Mouse (Mus musculus): ENCODE results near the gene Gm609. TPM values are rescaled to one million over a fixed set of nuclear protein-coding genes. Genes with fewer than 3 reads are reported as not detected.
"Not testable (repeated sequence)": the region's sequence is repeated elsewhere in the genome, so short reads cannot be mapped to it uniquely, and the experiment has no call there.

The Gm609 gene
- 0.31 TPM in 1 of 2 replicates, not detected in the other for polyA plus RNA-seq (2011; ENCODE audit: insufficient read depth, insufficient read length, low read depth, missing spikeins)

DNA sequence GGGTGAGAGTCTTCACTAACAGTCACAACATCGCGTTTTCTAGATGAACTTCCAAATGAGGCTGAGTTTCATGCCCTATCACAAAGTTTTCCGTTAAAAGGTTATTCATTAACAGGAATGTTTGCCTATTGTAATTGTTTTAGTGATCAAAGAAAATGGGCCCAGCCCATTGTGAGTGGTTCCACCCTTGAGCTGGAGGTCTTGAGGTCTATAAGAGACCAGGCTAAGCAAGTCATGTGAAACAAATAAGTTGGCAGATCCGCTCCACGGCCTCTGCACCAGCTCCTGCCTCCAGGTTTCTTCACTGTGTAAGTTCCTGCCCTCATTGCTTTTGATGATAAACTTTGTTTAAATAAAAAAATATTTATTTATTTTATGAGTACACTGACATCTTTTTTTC, at the start of gene Gm609:
Gene Gm609 (minus strand): TSS at position 43 of the 400 bp plus-strand sequence.
- Histone ChIP-seq H3K4me3 (ENCODE audit: low read depth, low read length) (no peak within 1 kb of the TSS), H3K27ac (ENCODE audit: insufficient read depth, low read length) (no peak within 1 kb of the TSS), H3K9ac (ENCODE audit: low read depth, poor library complexity, severe bottlenecking) (no peak within 1 kb of the TSS), H3K9me3 (replicated peaks; ENCODE audit: control insufficient read depth, insufficient read depth, low read length, poor library complexity, severe bottlenecking) (peaks cover 6% of the 10 kb centered on the region; the same call in 1 of the 2 replicates), H3K36me3 (ENCODE audit: control insufficient read depth, insufficient read depth, low read length, poor library complexity, severe bottlenecking) (no peaks in the 10 kb centered on the region), H3K4me1 (ENCODE audit: control insufficient read depth, insufficient read depth, low read length) (no peaks in the 10 kb centered on the region), H3K27me3 (ENCODE audit: control insufficient read depth, insufficient read depth, low read length, poor library complexity, severe bottlenecking) (no peaks in the 10 kb centered on the region; the same call in 1 of the 2 replicates)
- TF ChIP-seq EP300 (IDR thresholded peaks at IDR 0.05; ENCODE audit: insufficient read depth, low read depth, low read length) (no peak), POLR2A (IDR thresholded peaks at IDR 0.05; ENCODE audit: insufficient read depth, low read length) (no peak), CTCF (IDR thresholded peaks at IDR 0.05; ENCODE audit: low read depth, low read length) (no peak)

DNA sequence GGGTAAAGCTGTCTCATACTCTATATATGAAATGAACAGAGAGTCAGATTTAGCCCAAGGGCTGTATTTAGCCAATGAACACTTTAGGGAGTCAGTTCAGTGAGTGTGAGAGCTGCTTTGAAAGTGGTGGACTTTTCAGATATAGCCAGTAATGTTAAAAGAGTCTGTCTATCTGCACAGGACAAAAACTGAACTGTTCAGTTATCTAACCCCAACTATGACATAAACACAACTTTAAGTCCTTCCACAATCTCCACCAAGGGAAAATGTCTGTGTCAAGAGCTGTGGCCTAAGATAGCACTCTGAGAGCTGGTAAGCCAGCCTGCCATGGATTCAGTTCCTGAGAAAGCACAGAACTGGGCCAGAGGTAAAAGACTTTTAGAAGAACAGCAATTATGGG, 49.3 kb upstream of the Gm609 start:
- Histone ChIP-seq H3K4me3 (ENCODE audit: low read depth, low read length) (no peak overlapping the region), H3K9ac (ENCODE audit: low read depth, poor library complexity, severe bottlenecking) (no peak overlapping the region), H3K36me3 (ENCODE audit: control insufficient read depth, insufficient read depth, low read length, poor library complexity, severe bottlenecking) (no peaks in the 10 kb centered on the region), H3K9me3 (replicated peaks; ENCODE audit: control insufficient read depth, insufficient read depth, low read length, poor library complexity, severe bottlenecking) (no peaks in the 10 kb centered on the region), H3K4me1 (ENCODE audit: control insufficient read depth, insufficient read depth, low read length) (no peaks in the 10 kb centered on the region), H3K27me3 (ENCODE audit: control insufficient read depth, insufficient read depth, low read length, poor library complexity, severe bottlenecking) (no peaks in the 10 kb centered on the region), H3K27ac (ENCODE audit: insufficient read depth, low read length) (no peak overlapping the region)
- TF ChIP-seq POLR2A (IDR thresholded peaks at IDR 0.05; ENCODE audit: insufficient read depth, low read length) (no peak), EP300 (IDR thresholded peaks at IDR 0.05; ENCODE audit: insufficient read depth, low read depth, low read length) (no peak), CTCF (IDR thresholded peaks at IDR 0.05; ENCODE audit: low read depth, low read length) (no peak)

DNA sequence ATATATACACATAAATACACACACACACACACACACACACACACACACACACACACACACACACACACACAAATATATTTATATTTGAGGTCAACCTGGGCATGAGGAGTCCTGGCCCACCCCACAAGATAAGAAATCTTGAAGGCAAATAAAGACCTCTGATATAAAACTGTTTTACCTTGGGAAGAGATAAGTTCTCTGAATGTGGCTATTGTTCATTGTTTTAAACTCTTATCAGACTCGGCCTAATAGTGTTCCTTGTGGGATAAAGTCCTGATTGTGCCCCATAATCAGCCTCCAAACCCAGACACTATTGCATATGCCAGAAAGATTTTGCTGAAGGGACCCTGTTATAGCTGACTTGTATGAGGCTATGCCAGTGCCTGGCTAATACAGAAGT, 45.6 kb upstream of the Gm609 start:
- not testable (repeated sequence) for H3K9me3 ChIP-seq (replicated peaks; ENCODE audit: control insufficient read depth, insufficient read depth, low read length, poor library complexity, severe bottlenecking); H3K27me3 ChIP-seq (ENCODE audit: control insufficient read depth, insufficient read depth, low read length, poor library complexity, severe bottlenecking); H3K4me3 ChIP-seq (ENCODE audit: low read depth, low read length); H3K27ac ChIP-seq (ENCODE audit: insufficient read depth, low read length); H3K9ac ChIP-seq (ENCODE audit: low read depth, poor library complexity, severe bottlenecking); H3K4me1 ChIP-seq (ENCODE audit: control insufficient read depth, insufficient read depth, low read length); H3K36me3 ChIP-seq (ENCODE audit: control insufficient read depth, insufficient read depth, low read length, poor library complexity, severe bottlenecking)

DNA sequence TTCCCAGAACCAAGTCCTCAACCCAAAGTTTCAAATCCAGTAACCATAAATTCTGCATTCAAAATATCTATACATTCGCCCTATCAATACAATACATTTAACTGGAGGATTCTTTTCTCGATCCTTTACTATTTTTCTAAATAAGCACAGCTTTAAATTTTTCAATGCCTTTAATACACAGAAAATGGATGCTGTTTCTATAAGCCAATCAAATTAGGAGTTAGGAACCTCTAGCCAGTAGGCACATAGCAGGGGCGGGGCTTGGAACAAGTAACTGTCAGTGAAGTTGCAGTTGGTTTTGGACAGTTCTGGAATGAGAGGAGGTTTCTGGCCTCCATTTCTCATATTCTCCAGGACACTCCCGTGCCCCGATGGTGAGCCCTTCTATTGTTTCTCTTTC, 42.2 kb upstream of the Gm609 start, which contains the start of gene Slc9c1:
Gene Slc9c1 (plus strand): TSS at position 301 of the 400 bp plus-strand sequence.
- Histone ChIP-seq H3K4me3 (ENCODE audit: low read depth, low read length) (no peak within 1 kb of the TSS), H3K9me3 (replicated peaks; ENCODE audit: control insufficient read depth, insufficient read depth, low read length, poor library complexity, severe bottlenecking) (no peaks in the 10 kb centered on the region), H3K27me3 (ENCODE audit: control insufficient read depth, insufficient read depth, low read length, poor library complexity, severe bottlenecking) (no peaks in the 10 kb centered on the region), H3K27ac (ENCODE audit: insufficient read depth, low read length) (no peak within 1 kb of the TSS), H3K36me3 (ENCODE audit: control insufficient read depth, insufficient read depth, low read length, poor library complexity, severe bottlenecking) (no peaks in the 10 kb centered on the region), H3K9ac (ENCODE audit: low read depth, poor library complexity, severe bottlenecking) (no peak within 1 kb of the TSS), H3K4me1 (ENCODE audit: control insufficient read depth, insufficient read depth, low read length) (no peaks in the 10 kb centered on the region)
- TF ChIP-seq EP300 (IDR thresholded peaks at IDR 0.05; ENCODE audit: insufficient read depth, low read depth, low read length) (no peak), CTCF (IDR thresholded peaks at IDR 0.05; ENCODE audit: low read depth, low read length) (no peak), POLR2A (IDR thresholded peaks at IDR 0.05; ENCODE audit: insufficient read depth, low read length) (no peak)

DNA sequence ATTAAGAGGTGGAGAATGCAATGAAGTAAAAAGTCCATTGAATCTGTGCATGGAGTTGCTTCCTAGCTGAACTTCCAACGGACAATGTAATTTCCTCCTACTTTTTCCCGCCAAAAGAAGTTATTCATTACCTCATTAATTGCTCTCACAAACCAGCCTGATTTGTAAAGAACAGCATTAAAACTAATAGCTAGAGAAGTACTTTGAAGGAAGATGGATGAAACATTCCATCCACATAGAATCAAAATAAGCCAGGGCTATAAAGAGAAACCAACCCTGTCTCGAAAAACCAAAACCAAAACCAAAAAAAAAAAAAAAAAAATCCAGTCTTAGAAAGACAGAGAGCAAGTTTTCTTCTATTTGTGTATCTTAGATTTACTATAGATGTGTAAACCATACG, 39.2 kb upstream of the Gm609 start, which contains the start of gene Gm17783:
Gene Gm17783 (minus strand): TSS at position 101 of the 400 bp plus-strand sequence.
- TF ChIP-seq EP300 (IDR thresholded peaks at IDR 0.05; ENCODE audit: insufficient read depth, low read depth, low read length) (no peak), CTCF (IDR thresholded peaks at IDR 0.05; ENCODE audit: low read depth, low read length) (no peak), POLR2A (IDR thresholded peaks at IDR 0.05; ENCODE audit: insufficient read depth, low read length) (no peak)
- no peaks in the 10 kb centered on the region for H3K4me1 ChIP-seq (ENCODE audit: control insufficient read depth, insufficient read depth, low read length)
- no peak within 1 kb of the TSS for H3K27ac ChIP-seq (ENCODE audit: insufficient read depth, low read length)
- H3K36me3 ChIP-seq (ENCODE audit: control insufficient read depth, insufficient read depth, low read length, poor library complexity, severe bottlenecking) = no peaks in the 10 kb centered on the region
- H3K4me3 ChIP-seq (ENCODE audit: low read depth, low read length) = no peak within 1 kb of the TSS
- H3K9ac ChIP-seq (ENCODE audit: low read depth, poor library complexity, severe bottlenecking) = no peak within 1 kb of the TSS
- H3K9me3 ChIP-seq (replicated peaks; ENCODE audit: control insufficient read depth, insufficient read depth, low read length, poor library complexity, severe bottlenecking) = no peaks in the 10 kb centered on the region
- H3K27me3 ChIP-seq (ENCODE audit: control insufficient read depth, insufficient read depth, low read length, poor library complexity, severe bottlenecking) = no peaks in the 10 kb centered on the region

DNA sequence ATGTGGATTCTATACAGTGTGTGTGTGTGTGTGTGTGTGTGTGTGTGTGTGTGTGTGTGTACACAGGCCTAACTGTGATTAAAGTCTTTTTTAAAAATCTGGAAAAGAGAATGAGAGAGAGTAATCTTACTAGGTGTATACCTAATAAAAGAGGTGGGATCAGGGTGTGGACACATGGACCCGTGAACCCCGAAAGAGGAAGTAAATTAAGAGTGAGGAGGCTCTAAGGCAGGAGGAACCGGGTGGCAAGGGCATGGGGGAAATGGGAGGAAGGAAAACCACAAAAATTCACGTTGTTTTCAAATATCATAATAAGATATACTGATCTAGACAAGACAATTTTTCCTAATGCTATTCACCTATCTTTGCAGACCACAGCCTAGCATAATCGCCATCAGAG, 32.8 kb upstream of the Gm609 start:
- Histone ChIP-seq H3K4me3 (ENCODE audit: low read depth, low read length) (no peak overlapping the region), H3K4me1 (ENCODE audit: control insufficient read depth, insufficient read depth, low read length) (no peaks in the 10 kb centered on the region), H3K9me3 (replicated peaks; ENCODE audit: control insufficient read depth, insufficient read depth, low read length, poor library complexity, severe bottlenecking) (no peaks in the 10 kb centered on the region), H3K27me3 (ENCODE audit: control insufficient read depth, insufficient read depth, low read length, poor library complexity, severe bottlenecking) (no peaks in the 10 kb centered on the region), H3K27ac (ENCODE audit: insufficient read depth, low read length) (no peak overlapping the region), H3K36me3 (ENCODE audit: control insufficient read depth, insufficient read depth, low read length, poor library complexity, severe bottlenecking) (no peaks in the 10 kb centered on the region), H3K9ac (ENCODE audit: low read depth, poor library complexity, severe bottlenecking) (no peak overlapping the region)
- TF ChIP-seq EP300 (IDR thresholded peaks at IDR 0.05; ENCODE audit: insufficient read depth, low read depth, low read length) (no peak), CTCF (IDR thresholded peaks at IDR 0.05; ENCODE audit: low read depth, low read length) (no peak), POLR2A (IDR thresholded peaks at IDR 0.05; ENCODE audit: insufficient read depth, low read length) (no peak)
